Mouse (Mus musculus): ENCODE results near the gene Gm3604. TPM values are rescaled to one million over a fixed set of nuclear protein-coding genes. Genes with fewer than 3 reads are reported as not detected.
"Not testable (repeated sequence)": the region's sequence is repeated elsewhere in the genome, so short reads cannot be mapped to it uniquely, and the experiment has no call there.

Gm3604 gene
- 2.2 and 2.5 TPM in 2 replicates for polyA plus RNA-seq (2015; fragmentation: Nextera tagmentation; extraction: Ambion mirVana)

DNA sequence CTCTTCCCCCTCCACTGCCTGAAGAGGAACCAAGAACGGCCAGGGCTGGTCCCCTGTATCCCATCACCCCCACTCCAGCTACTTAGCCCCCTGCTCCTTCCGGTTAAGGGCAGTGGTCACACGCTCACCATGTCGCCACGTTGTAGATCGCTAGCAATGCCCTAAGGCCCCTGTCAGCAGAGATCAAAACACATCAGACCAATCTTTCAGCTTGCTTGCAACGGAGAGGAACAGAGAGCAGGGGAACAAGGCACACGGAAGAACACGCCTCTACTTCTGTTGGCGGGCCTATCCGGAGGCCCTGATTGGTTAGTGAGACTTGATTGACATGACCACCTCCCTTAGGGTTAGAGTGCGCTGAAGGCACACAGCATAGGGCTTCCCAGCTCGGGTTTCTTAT, at the start of gene Gm3604:
Gene Gm3604, minus strand, starts transcription at position 226 of the 400 bp plus-strand sequence.
- not testable (repeated sequence) for H3K27ac ChIP-seq (ENCODE audit: low read length); H3K27me3 ChIP-seq (ENCODE audit: control insufficient read depth, insufficient read depth, low read depth, low read length); H3K4me1 ChIP-seq (ENCODE audit: control insufficient read depth, low read depth, low read length); H3K9me3 ChIP-seq (replicated peaks; ENCODE audit: control insufficient read depth, low read length); H3K36me3 ChIP-seq (ENCODE audit: control insufficient read depth, insufficient read depth)
- Histone ChIP-seq H3K4me2 (ENCODE audit: low read depth, low read length) (peak within 1 kb of the TSS; percentile 54), H3K9ac (ENCODE audit: low read depth, low read length) (peak within 1 kb of the TSS; percentile 59; the same call in 1 of the 2 replicates), H3K4me3 (ENCODE audit: low read depth, low read length) (peak within 1 kb of the TSS; percentile 64)
- WGBS (ENCODE audit: insufficient replicate concordance), result 4% methylated on average over 13 of the region's 13 CpGs
- ATAC-seq (ENCODE audit: low read depth), result 0 out of 2 replicates have a peak, but pooled peaks have one; percentile 32

DNA sequence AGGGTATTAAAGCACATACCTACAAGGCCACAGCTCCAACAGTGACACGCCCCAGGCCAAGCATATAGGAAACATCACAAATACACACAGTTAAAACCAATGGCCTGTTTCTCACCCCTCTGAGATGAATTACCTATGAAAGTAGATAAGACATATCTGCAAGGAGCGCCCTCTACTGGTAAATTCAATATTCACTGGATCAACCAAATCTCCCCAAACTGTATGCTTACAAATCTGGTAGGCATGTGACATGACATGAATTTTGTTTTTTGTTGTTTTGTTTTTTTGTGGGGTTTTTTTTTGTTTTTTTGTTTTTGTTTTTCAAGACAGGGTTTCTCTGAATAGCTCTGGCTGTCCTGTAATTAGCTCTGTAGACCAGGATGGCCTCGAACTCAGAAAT, 16.2 kb upstream of the Gm3604 start:
- H3K36me3 ChIP-seq (ENCODE audit: control insufficient read depth, insufficient read depth); H3K9me3 ChIP-seq (replicated peaks; ENCODE audit: control insufficient read depth, low read length); H3K4me2 ChIP-seq (ENCODE audit: low read depth, low read length); H3K27ac ChIP-seq (ENCODE audit: low read length); H3K4me3 ChIP-seq (ENCODE audit: low read depth, low read length); ATAC-seq (ENCODE audit: low read depth); H3K9ac ChIP-seq (ENCODE audit: low read depth, low read length); H3K27me3 ChIP-seq (ENCODE audit: control insufficient read depth, insufficient read depth, low read depth, low read length); H3K4me1 ChIP-seq (ENCODE audit: control insufficient read depth, low read depth, low read length): not testable (repeated sequence)
- 47% methylated on average over 3 of the region's 3 CpGs for WGBS (ENCODE audit: insufficient replicate concordance)

DNA sequence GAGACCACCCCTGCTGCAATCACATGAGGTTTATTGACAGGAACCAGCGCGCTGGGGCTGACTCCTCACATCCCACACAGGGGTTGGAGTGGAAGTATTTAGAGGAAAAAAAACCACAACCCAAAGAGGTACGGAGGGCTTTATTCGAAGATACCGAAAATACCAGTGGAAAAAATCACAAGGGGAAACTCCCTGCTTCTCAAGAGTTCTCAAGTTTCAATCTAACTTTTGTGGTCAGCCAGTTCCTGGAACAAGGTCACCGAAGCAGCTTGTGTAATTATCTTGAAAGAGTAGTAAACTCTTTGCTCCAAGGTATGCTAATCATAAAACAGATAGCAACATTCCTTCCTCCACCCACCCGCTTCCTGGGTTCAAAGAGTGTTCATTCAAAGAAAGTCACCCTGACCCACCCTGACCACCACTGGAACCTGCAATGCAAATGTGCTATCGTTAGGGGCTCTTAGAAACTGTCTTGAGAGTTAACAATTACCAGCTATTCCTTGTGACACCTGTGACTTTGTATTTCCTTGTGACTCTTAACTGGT, 7.2 kb upstream of the Gm3604 start:
- not testable (repeated sequence) for H3K27me3 ChIP-seq (ENCODE audit: control insufficient read depth, insufficient read depth, low read depth, low read length); H3K27ac ChIP-seq (ENCODE audit: low read length); H3K4me1 ChIP-seq (ENCODE audit: control insufficient read depth, low read depth, low read length); H3K9me3 ChIP-seq (replicated peaks; ENCODE audit: control insufficient read depth, low read length); ATAC-seq (ENCODE audit: low read depth); H3K4me3 ChIP-seq (ENCODE audit: low read depth, low read length); H3K4me2 ChIP-seq (ENCODE audit: low read depth, low read length); H3K36me3 ChIP-seq (ENCODE audit: control insufficient read depth, insufficient read depth); H3K9ac ChIP-seq (ENCODE audit: low read depth, low read length)
- WGBS (ENCODE audit: insufficient replicate concordance), result 66% methylated on average over 8 of the region's 8 CpGs

DNA sequence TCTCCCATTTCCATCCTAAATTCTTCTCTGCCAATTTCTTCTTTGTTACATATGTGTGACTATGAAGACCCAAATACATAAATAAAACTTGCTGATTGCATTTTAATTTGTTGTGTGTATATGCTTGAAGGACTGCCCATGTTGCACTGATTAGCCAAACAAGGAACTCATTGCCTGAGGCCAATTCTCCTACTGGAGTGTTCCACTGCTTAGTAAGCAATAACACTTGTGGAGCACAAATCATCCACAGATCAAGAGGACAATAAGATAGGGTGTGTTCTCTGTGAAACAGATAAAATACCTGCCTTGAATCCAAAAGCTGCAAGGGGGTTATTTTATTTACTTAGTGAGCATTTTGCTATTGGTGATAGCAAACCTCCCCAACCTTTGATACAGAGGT, 51.2 kb downstream of the Gm3604 start:
- H3K4me1 ChIP-seq (ENCODE audit: control insufficient read depth, low read depth, low read length), result no peaks in the 10 kb centered on the region
- no peak overlapping the region for H3K4me2 ChIP-seq (ENCODE audit: low read depth, low read length)
- no peak for ATAC-seq (ENCODE audit: low read depth)
- H3K36me3 ChIP-seq (ENCODE audit: control insufficient read depth, insufficient read depth), result no peaks in the 10 kb centered on the region
- H3K27me3 ChIP-seq (ENCODE audit: control insufficient read depth, insufficient read depth, low read depth, low read length), result no peaks in the 10 kb centered on the region
- H3K4me3 ChIP-seq (ENCODE audit: low read depth, low read length), result no peak overlapping the region
- peaks cover 2% of the 10 kb centered on the region; the same call in 1 of the 2 replicates for H3K9me3 ChIP-seq (replicated peaks; ENCODE audit: control insufficient read depth, low read length)
- no peak overlapping the region for H3K9ac ChIP-seq (ENCODE audit: low read depth, low read length)
- H3K27ac ChIP-seq (ENCODE audit: low read length), result no peak overlapping the region

DNA sequence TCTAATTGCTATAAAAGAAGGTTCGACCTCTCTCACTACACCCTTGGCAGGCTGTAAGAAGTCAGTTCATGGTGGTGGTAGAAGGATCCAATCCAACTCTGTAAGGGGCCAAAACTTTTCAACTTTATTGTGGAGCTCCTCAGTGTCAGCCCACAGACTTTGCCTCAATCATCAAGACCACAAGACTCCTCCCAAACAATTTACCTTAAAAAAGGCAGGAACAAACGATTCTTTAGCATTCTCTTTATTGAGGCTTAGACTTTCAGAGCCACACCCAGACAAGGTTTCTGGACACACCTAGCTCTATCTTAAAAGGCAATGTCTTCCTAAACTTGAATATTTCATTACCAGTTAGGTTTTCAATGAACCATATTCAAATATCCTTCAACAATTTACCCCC, 51.6 kb downstream of the Gm3604 start:
- no peak overlapping the region for H3K4me3 ChIP-seq (ENCODE audit: low read depth, low read length)
- H3K27ac ChIP-seq (ENCODE audit: low read length), result no peak overlapping the region
- H3K4me2 ChIP-seq (ENCODE audit: low read depth, low read length), result no peak overlapping the region
- H3K9me3 ChIP-seq (replicated peaks; ENCODE audit: control insufficient read depth, low read length), result peaks cover 2% of the 10 kb centered on the region; the same call in 1 of the 2 replicates
- H3K27me3 ChIP-seq (ENCODE audit: control insufficient read depth, insufficient read depth, low read depth, low read length), result no peaks in the 10 kb centered on the region
- no peaks in the 10 kb centered on the region for H3K36me3 ChIP-seq (ENCODE audit: control insufficient read depth, insufficient read depth)
- WGBS (ENCODE audit: insufficient replicate concordance), result 42% methylated on average over 2 of the region's 2 CpGs
- no peak overlapping the region for H3K9ac ChIP-seq (ENCODE audit: low read depth, low read length)
- no peak for ATAC-seq (ENCODE audit: low read depth)
- H3K4me1 ChIP-seq (ENCODE audit: control insufficient read depth, low read depth, low read length), result no peaks in the 10 kb centered on the region

Small RNA genes within 50 kb of the gene (microRNA-seq; reads per million reads assigned to microRNA genes)
- gene Gm25933, result not detected

Other genes with a start within 250 kb of the Gm3604 start
- gene Gm49359, start 83.7 kb upstream of the Gm3604 start, polyA plus RNA-seq (2015; fragmentation: Nextera tagmentation; extraction: Ambion mirVana), result 2.5 and 2.6 TPM in 2 replicates
- gene Zfp935, start 175.3 kb upstream of the Gm3604 start, polyA plus RNA-seq (2015; fragmentation: Nextera tagmentation; extraction: Ambion mirVana), result not detected in 2 replicates
- gene Zfp934, start 188.0 kb upstream of the Gm3604 start, polyA plus RNA-seq (2015; fragmentation: Nextera tagmentation; extraction: Ambion mirVana), result 4.5 and 5.1 TPM in 2 replicates
- gene 6720489N17Rik, start 241.0 kb upstream of the Gm3604 start, polyA plus RNA-seq (2015; fragmentation: Nextera tagmentation; extraction: Ambion mirVana), result 1.5 and 1.8 TPM in 2 replicates

Data from liver, embryonic 16.5 days (tissue).